Mouse (Mus musculus) heart, adult 2 months (tissue): ENCODE measurements around the gene Tango6. TPM values are rescaled to one million over a fixed set of nuclear protein-coding genes. Genes with fewer than 3 reads are reported as not detected.

Experiments
- DNase-seq, 2 experiments: peaks; one replicate each; pipeline ENCODE4 v3.0.0; 2021
- H3K27ac ChIP-seq: fragments of 200-600 bp; 2 replicates; pipeline ENCODE4 v1.8.1; 2022
- H3K27me3 ChIP-seq: fragments of 200-500 bp; 2 replicates; pipeline ENCODE4 v1.6.1; 2012; ENCODE audit warnings: mild to moderate bottlenecking, low read length, inconsistent platforms, mixed read lengths; ENCODE audit not compliant: control insufficient read depth, insufficient read depth
- H3K36me3 ChIP-seq: fragments of 200-500 bp; 2 replicates; pipeline ENCODE4 v1.6.1; 2012; ENCODE audit warnings: low read length, inconsistent platforms; ENCODE audit not compliant: control insufficient read depth, insufficient read depth
- H3K4me1 ChIP-seq: fragments of 200-500 bp; 2 replicates; pipeline ENCODE4 v1.6.1; 2011; ENCODE audit warnings: low read length; ENCODE audit not compliant: control insufficient read depth, insufficient read depth
- H3K4me3 ChIP-seq: fragments of 200-600 bp; 2 replicates; pipeline ENCODE4 v1.8.1; 2022
- H3K79me2 ChIP-seq: fragments of 200-500 bp; replicated peaks from 2 replicates; pipeline ENCODE4 v1.6.1; 2012; ENCODE audit warnings: mild to moderate bottlenecking, inconsistent platforms, low read length, moderate library complexity, mixed read lengths; ENCODE audit not compliant: control insufficient read depth, insufficient read depth
- H3K9ac ChIP-seq: fragments of 200-500 bp; 2 replicates; pipeline ENCODE4 v1.6.1; 2012; ENCODE audit warnings: low read depth, mild to moderate bottlenecking, control low read depth, inconsistent platforms, low read length, mixed read lengths
- CTCF ChIP-seq: fragments of 200-600 bp; IDR thresholded peaks from 2 replicates; pipeline ENCODE4 v1.8.1; 2022; ENCODE audit warnings: antibody characterized with exemption, mild to moderate bottlenecking, moderate library complexity
- EP300 ChIP-seq: fragments of 200-500 bp; IDR thresholded peaks from 2 replicates; pipeline ENCODE4 v1.6.1; 2011; ENCODE audit warnings: low read depth, low read length, control low read depth; ENCODE audit not compliant: insufficient read depth
- POLR2A ChIP-seq: fragments of 200-500 bp; IDR thresholded peaks from 2 replicates; pipeline ENCODE4 v1.6.1; 2011; ENCODE audit warnings: mild to moderate bottlenecking, low read depth, low read length, control low read depth; ENCODE audit not compliant: insufficient read depth
- WGBS: fragments of 180-500 bp; shearing (Covaris S2); methylation state at CpG from one replicate; pipeline ENCODE4 v1.1.7; 2018; 5-methylcytosine and 5-hydroxymethylcytosine counted together
- intact Hi-C: fragments of 180-260 bp; cut with DNase I; formaldehyde crosslinking; loops from one replicate; pipeline ENCODE4 v1.15.1; 2025
- polyA plus RNA-seq: library from polyadenylated mRNA; depleted of rRNA; stranded (reverse); fragments of >200 nt; gene quantifications from 2 replicates; pipeline ENCODE4 v1.2.3, GENCODE M21; 2012
- total RNA-seq, 2 experiments: library from RNA; stranded (reverse); gene quantifications; 2 replicates each; pipeline ENCODE4 v1.2.3; 2021

Tango6 gene
- total and polyA plus RNA-seq, 3 experiments: 5.2 to 10.5 (median 10.2) TPM

GRCm38 (mm10) chr8:106839209-106840001, 156.5 kb downstream of the Tango6 start:
- Histone ChIP-seq H3K4me3 (peak overlapping the region; percentile 24), H3K27me3 (no peaks in the 10 kb centered on the region), H3K4me1 (peaks cover 12% of the 10 kb centered on the region), H3K9ac (peak overlapping the region; percentile 47), H3K27ac (peak overlapping the region; percentile 89), H3K79me2 (no peaks in the 10 kb centered on the region), H3K36me3 (no peaks in the 10 kb centered on the region)
- peak; percentile 60 to 66 for DNase-seq
- WGBS: 21% methylated on average over 11 of the region's 11 CpGs
- intact Hi-C loops: loop anchor here (2.0 to 5.0 kb wide), 3 partner anchors 31 to 107 kb away; partner anchors contain the start of gene Has3
- TF ChIP-seq POLR2A: peak; percentile 66
- peak; percentile 85 for TF ChIP-seq EP300
- no peak for TF ChIP-seq CTCF

- no peak overlapping the region for H3K4me3 ChIP-seq
- no peak for TF ChIP-seq POLR2A
- TF ChIP-seq EP300: no peak
- TF ChIP-seq CTCF: no peak
- no peak for DNase-seq
- WGBS: 52% methylated on average over 10 of the region's 10 CpGs
- no peaks in the 10 kb centered on the region for H3K36me3 ChIP-seq
- H3K27ac ChIP-seq: no peak overlapping the region
- no peak overlapping the region for H3K9ac ChIP-seq
- no peaks in the 10 kb centered on the region for H3K79me2 ChIP-seq
- intact Hi-C loops: no loop called here
- H3K27me3 ChIP-seq: no peaks in the 10 kb centered on the region
- peaks cover 2% of the 10 kb centered on the region for H3K4me1 ChIP-seq
Measured at GRCm38 (mm10) chr8:106850034-106850433, 167.2 kb downstream of the Tango6 start.

- TF ChIP-seq CTCF (peak; percentile 42), POLR2A (no peak)
- no peaks in the 10 kb centered on the region for H3K36me3 ChIP-seq
- 61% methylated on average over 8 of the region's 8 CpGs for WGBS
- no peak overlapping the region for H3K27ac ChIP-seq
- intact Hi-C loops: no loop called here
- H3K9ac ChIP-seq: no peak overlapping the region
- no peak for DNase-seq
- no peaks in the 10 kb centered on the region for H3K79me2 ChIP-seq
- H3K4me1 ChIP-seq: peaks cover 2% of the 10 kb centered on the region
- H3K27me3 ChIP-seq: no peaks in the 10 kb centered on the region
- no peak overlapping the region for H3K4me3 ChIP-seq
Measured at GRCm38 (mm10) chr8:106854534-106855241, 171.8 kb downstream of the Tango6 start.

GRCm38 (mm10) chr8:106855242-106855562, 172.3 kb downstream of the Tango6 start:
- no peak for TF ChIP-seq CTCF
- TF ChIP-seq POLR2A: no peak
- TF ChIP-seq EP300: no peak
- H3K4me3 ChIP-seq: no peak overlapping the region
- no peaks in the 10 kb centered on the region for H3K27me3 ChIP-seq
- H3K9ac ChIP-seq: no peak overlapping the region
- H3K79me2 ChIP-seq: no peaks in the 10 kb centered on the region
- WGBS: 83% methylated on average over 3 of the region's 3 CpGs
- H3K36me3 ChIP-seq: no peaks in the 10 kb centered on the region
- DNase-seq: no peak
- H3K27ac ChIP-seq: no peak overlapping the region
- H3K4me1 ChIP-seq: peaks cover 2% of the 10 kb centered on the region
- intact Hi-C loops: no loop called here

GRCm38 (mm10) chr8:106862845-106863244, 180.0 kb downstream of the Tango6 start:
- no peak overlapping the region for H3K27ac ChIP-seq
- H3K27me3 ChIP-seq: no peaks in the 10 kb centered on the region
- DNase-seq: no peak
- WGBS: 90% methylated on average over 10 of the region's 10 CpGs
- TF ChIP-seq POLR2A: no peak
- H3K4me1 ChIP-seq: no peaks in the 10 kb centered on the region
- intact Hi-C loops: no loop called here
- H3K4me3 ChIP-seq: no peak overlapping the region
- H3K79me2 ChIP-seq: no peaks in the 10 kb centered on the region
- H3K36me3 ChIP-seq: no peaks in the 10 kb centered on the region
- no peak overlapping the region for H3K9ac ChIP-seq

GRCm38 (mm10) chr8:106865354-106865753, 182.5 kb downstream of the Tango6 start:
- H3K9ac ChIP-seq: no peak overlapping the region
- intact Hi-C loops: no loop called here
- WGBS: 85% methylated on average over 9 of the region's 9 CpGs
- no peaks in the 10 kb centered on the region for H3K36me3 ChIP-seq
- no peak for DNase-seq
- H3K4me1 ChIP-seq: peaks cover 2% of the 10 kb centered on the region
- H3K4me3 ChIP-seq: no peak overlapping the region
- H3K79me2 ChIP-seq: no peaks in the 10 kb centered on the region
- no peak overlapping the region for H3K27ac ChIP-seq
- H3K27me3 ChIP-seq: no peaks in the 10 kb centered on the region
- no peak for TF ChIP-seq POLR2A
- no peak for TF ChIP-seq EP300
- no peak for TF ChIP-seq CTCF
